Mouse (Mus musculus): ENCODE results near the gene Rnf150.
"Not testable (repeated sequence)": the region's sequence is repeated elsewhere in the genome, so short reads cannot be mapped to it uniquely, and the experiment has no call there.

Gene Rnf150

GRCm38 (mm10) chr8:83076621-83077020 is 213.5 kb downstream of the Rnf150 start:
- no peak for DNase-seq (ENCODE audit: low spot score in 2 of 2)

- DNase-seq (ENCODE audit: low spot score in 2 of 2) = no peak
Observed at GRCm38 (mm10) chr8:83077329-83077728, 214.2 kb downstream of the Rnf150 start.

GRCm38 (mm10) chr8:83078701-83079533 is 215.8 kb downstream of the Rnf150 start:
- no peak for DNase-seq (ENCODE audit: low spot score in 2 of 2)

GRCm38 (mm10) chr8:83079534-83079844 is 216.3 kb downstream of the Rnf150 start:
- no peak for DNase-seq (ENCODE audit: low spot score in 2 of 2)

- DNase-seq (ENCODE audit: low spot score in 2 of 2) = no peak
Observed at GRCm38 (mm10) chr8:83081266-83081665, 218.1 kb downstream of the Rnf150 start.

- not testable (repeated sequence) for DNase-seq (ENCODE audit: low spot score in 2 of 2)
Observed at GRCm38 (mm10) chr8:83081806-83082205, 218.7 kb downstream of the Rnf150 start.

- DNase-seq (ENCODE audit: low spot score in 2 of 2) = no peak
Observed at GRCm38 (mm10) chr8:83082251-83082650, 219.1 kb downstream of the Rnf150 start.

GRCm38 (mm10) chr8:83083452-83083851 is 220.3 kb downstream of the Rnf150 start:
- DNase-seq (ENCODE audit: low spot score in 2 of 2) = no peak

GRCm38 (mm10) chr8:83085581-83085980 is 222.4 kb downstream of the Rnf150 start:
- DNase-seq (ENCODE audit: low spot score in 2 of 2) = no peak

GRCm38 (mm10) chr8:83086625-83087024 is 223.5 kb downstream of the Rnf150 start:
- no peak for DNase-seq (ENCODE audit: low spot score in 2 of 2)

GRCm38 (mm10) chr8:83087604-83088003 is 224.4 kb downstream of the Rnf150 start:
- DNase-seq (ENCODE audit: low spot score in 2 of 2) = no peak

- no peak for DNase-seq (ENCODE audit: low spot score in 2 of 2)
Observed at GRCm38 (mm10) chr8:83088156-83088555, 225.0 kb downstream of the Rnf150 start.

- peak; percentile 61 to 89 for DNase-seq (ENCODE audit: low spot score in 2 of 2)
Observed at GRCm38 (mm10) chr8:83089336-83089986, 226.3 kb downstream of the Rnf150 start.

- DNase-seq (ENCODE audit: low spot score in 2 of 2) = no peak
Observed at GRCm38 (mm10) chr8:83090446-83090845, 227.3 kb downstream of the Rnf150 start.

- DNase-seq (ENCODE audit: low spot score in 2 of 2) = no peak
Observed at GRCm38 (mm10) chr8:83100041-83100440, 236.9 kb downstream of the Rnf150 start.

- DNase-seq (ENCODE audit: low spot score in 2 of 2) = no peak
Observed at GRCm38 (mm10) chr8:83102957-83103510, 239.9 kb downstream of the Rnf150 start.

GRCm38 (mm10) chr8:83103968-83104367 is 240.8 kb downstream of the Rnf150 start:
- no peak for DNase-seq (ENCODE audit: low spot score in 2 of 2)

- no peak for DNase-seq (ENCODE audit: low spot score in 2 of 2)
Observed at GRCm38 (mm10) chr8:83109756-83110155, 246.6 kb downstream of the Rnf150 start.

- no peak for DNase-seq (ENCODE audit: low spot score in 2 of 2)
Observed at GRCm38 (mm10) chr8:83110177-83110576, 247.0 kb downstream of the Rnf150 start.

- DNase-seq (ENCODE audit: low spot score in 2 of 2) = no peak
Observed at GRCm38 (mm10) chr8:83135086-83135485, 271.9 kb downstream of the Rnf150 start.

GRCm38 (mm10) chr8:83140068-83140467 is 276.9 kb downstream of the Rnf150 start:
- DNase-seq (ENCODE audit: low spot score in 2 of 2) = no peak

- no peak for DNase-seq (ENCODE audit: low spot score in 2 of 2)
Observed at GRCm38 (mm10) chr8:83140701-83141111, 277.6 kb downstream of the Rnf150 start.
